10 mouse cellular contexts compared by ENCODE assay signal in genomic region chr17:24199252-24199651, GRCm38 (mm10). TPM values are rescaled to one million over a fixed set of nuclear protein-coding genes. Genes with fewer than 3 reads are reported as not detected.
A peak's percentile ranks its signal among the peaks of the same experiment; 100 is the strongest.
DNase-seq lines count a peak whose midpoint lies in the region; ATAC-seq and TF ChIP-seq lines count a peak whose summit lies in the region.
"Had no signal": no experiment of that assay in that cellular context is flagged by ENCODE, and none has a peak within 500 bp of the region (broad histone marks: within the 10 kb centered on the region; RNA-seq: fewer than 3 reads in every experiment).

No protein-coding gene starts in this region.

- no peak for TF ChIP-seq CTCF in forebrain, postnatal 0 days (IDR thresholded peaks at IDR 0.05; ENCODE audit: low read depth)

- peaks cover 3% of the 10 kb centered on the region; the same call in 1 of the 2 replicates for H3K4me1 ChIP-seq in forebrain, postnatal 0 days (ENCODE audit: insufficient read depth)
- peaks cover 30% of the 10 kb centered on the region for H3K4me1 ChIP-seq in forebrain, embryonic 10.5 days
- H3K4me1 ChIP-seq in liver, embryonic 16.5 days (ENCODE audit: control insufficient read depth, low read depth, low read length) = peaks cover 96% of the 10 kb centered on the region

- WGBS in forebrain, postnatal 0 days = 55% methylated on average over 4 of the region's 4 CpGs
- 86% methylated on average over 4 of the region's 4 CpGs for WGBS in forebrain, embryonic 10.5 days
- 50% methylated on average over 4 of the region's 4 CpGs for WGBS in liver, embryonic 16.5 days (ENCODE audit: insufficient replicate concordance)

- H3K4me3 ChIP-seq in forebrain, postnatal 0 days (ENCODE audit: low read depth, low read length) = no peak overlapping the region
- no peak overlapping the region for H3K4me3 ChIP-seq in forebrain, embryonic 10.5 days
- H3K4me3 ChIP-seq in liver, embryonic 16.5 days (ENCODE audit: low read depth, low read length) = peak overlapping the region; percentile 10
- H3K4me3 ChIP-seq: hindbrain, embryonic 10.5 days had no signal

- no peaks in the 10 kb centered on the region for H3K9me3 ChIP-seq in forebrain, postnatal 0 days (ENCODE audit: low read length)
- H3K9me3 ChIP-seq in forebrain, embryonic 10.5 days = no peaks in the 10 kb centered on the region
- H3K9me3 ChIP-seq in liver, embryonic 16.5 days (replicated peaks; ENCODE audit: control insufficient read depth, low read length) = no peaks in the 10 kb centered on the region
- H3K9me3 ChIP-seq: hindbrain, embryonic 10.5 days had no signal

- no peak overlapping the region for H3K4me2 ChIP-seq in forebrain, postnatal 0 days (ENCODE audit: low read depth)
- peak overlapping the region; percentile 49 for H3K4me2 ChIP-seq in liver, embryonic 16.5 days (ENCODE audit: low read depth, low read length)

- no peaks in the 10 kb centered on the region for H3K27me3 ChIP-seq in forebrain, postnatal 0 days (ENCODE audit: insufficient read depth, low read length)
- no peaks in the 10 kb centered on the region for H3K27me3 ChIP-seq in forebrain, embryonic 10.5 days (ENCODE audit: poor library complexity, severe bottlenecking)
- no peaks in the 10 kb centered on the region for H3K27me3 ChIP-seq in liver, embryonic 16.5 days (ENCODE audit: control insufficient read depth, insufficient read depth, low read depth, low read length)

- ATAC-seq in forebrain, postnatal 0 days = peak; percentile 58
- ATAC-seq in liver, embryonic 16.5 days (ENCODE audit: low read depth) = peak; percentile 39
- ATAC-seq in activated CD4-positive, CD25-positive, alpha-beta regulatory T cell, adult 4 months = no peak

- no peak overlapping the region for H3K9ac ChIP-seq in forebrain, postnatal 0 days
- peak overlapping the region; percentile 53 for H3K9ac ChIP-seq in liver, embryonic 16.5 days (ENCODE audit: low read depth, low read length)

- 0 out of 2 replicates have a peak overlapping the region, but pooled peaks have one; percentile 35 for H3K27ac ChIP-seq in forebrain, postnatal 0 days (ENCODE audit: low read depth, low read length)
- H3K27ac ChIP-seq in forebrain, embryonic 10.5 days = no peak overlapping the region
- peak overlapping the region; percentile 80 for H3K27ac ChIP-seq in liver, embryonic 16.5 days (ENCODE audit: low read length)
- H3K27ac ChIP-seq: hindbrain, embryonic 10.5 days had no signal

- no peaks in the 10 kb centered on the region for H3K36me3 ChIP-seq in forebrain, postnatal 0 days (ENCODE audit: insufficient read depth)
- no peaks in the 10 kb centered on the region for H3K36me3 ChIP-seq in forebrain, embryonic 10.5 days (replicated peaks)
- H3K36me3 ChIP-seq in liver, embryonic 16.5 days (ENCODE audit: control insufficient read depth, insufficient read depth) = no peaks in the 10 kb centered on the region
- H3K36me3 ChIP-seq: hindbrain, embryonic 10.5 days had no signal

- peak; percentile 61 for DNase-seq in forebrain, postnatal 0 days
- DNase-seq in forebrain, embryonic 10.5 days (ENCODE audit: extremely low spot score, low spot score) = no peak
- DNase-seq in cerebellum, adult 8-10 months = peak; percentile 55
- DNase-seq in layer of hippocampus, postnatal 14 days (ENCODE audit: low spot score in 2 of 2) = peak; percentile 58 to 78
- no peak for DNase-seq in urinary bladder, postnatal 36 days (ENCODE audit: low spot score in 2 of 2)
- DNase-seq in gastrocnemius, postnatal 4 days (ENCODE audit: low spot score in 2 of 2) = no peak
- DNase-seq: gastrocnemius, postnatal 14 days had no signal

RNA-seq across cellular contexts. Expression of gene Tbc1d24, which starts 6.1 kb away (rescaled TPM):
- 94.5 and 113 TPM in 2 replicates for total RNA-seq in forebrain, postnatal 0 days (2014; rRNA removed)
- 15.7 and 23.5 TPM in 2 replicates for polyA plus RNA-seq in forebrain, postnatal 0 days (2015; fragmentation: Nextera tagmentation; extraction: Ambion mirVana)
- 6.8 and 7.5 TPM in 2 replicates for polyA plus RNA-seq in forebrain, embryonic 10.5 days (2016; fragmentation: Nextera tagmentation; extraction: Ambion mirVana)
- 10 to 100 TPM; 71.1 to 75.8 TPM for total RNA-seq in layer of hippocampus, postnatal 14 days (2021)
- 7.0 and 7.4 TPM in 2 replicates for polyA plus RNA-seq in liver, embryonic 16.5 days (2015; fragmentation: Nextera tagmentation; extraction: Ambion mirVana)
- total RNA-seq in gastrocnemius, postnatal 4 days (2021) = 10 to 100 TPM; 11.7 to 12.3 TPM
- polyA plus RNA-seq in activated CD4-positive, CD25-positive, alpha-beta regulatory T cell, adult 4 months (2017; shearing (Covaris generic)) = under 1 TPM; 0.45 to 0.60 TPM

RNA-seq across cellular contexts. Expression of gene Ntn3, which starts 10.1 kb away (rescaled TPM):
- total RNA-seq in forebrain, postnatal 0 days (2014; rRNA removed) = 18.3 and 19.6 TPM in 2 replicates
- polyA plus RNA-seq in forebrain, postnatal 0 days (2015; fragmentation: Nextera tagmentation; extraction: Ambion mirVana) = 2.9 and 4.0 TPM in 2 replicates
- polyA plus RNA-seq in forebrain, embryonic 10.5 days (2016; fragmentation: Nextera tagmentation; extraction: Ambion mirVana) = 2.3 and 2.9 TPM in 2 replicates
- 10 to 100 TPM; 12.3 to 12.4 TPM for total RNA-seq in layer of hippocampus, postnatal 14 days (2021)
- polyA plus RNA-seq in liver, embryonic 16.5 days (2015; fragmentation: Nextera tagmentation; extraction: Ambion mirVana) = 0.65 and 0.78 TPM in 2 replicates
- 1 to 10 TPM; 4.7 to 4.9 TPM for total RNA-seq in gastrocnemius, postnatal 4 days (2021)
- not detected for polyA plus RNA-seq in activated CD4-positive, CD25-positive, alpha-beta regulatory T cell, adult 4 months (2017; shearing (Covaris generic))

RNA-seq across cellular contexts. Expression of gene Tedc2, which starts 21.4 kb away (rescaled TPM):
- 19.7 and 20.1 TPM in 2 replicates for total RNA-seq in forebrain, postnatal 0 days (2014; rRNA removed)
- 9.6 and 10.0 TPM in 2 replicates for polyA plus RNA-seq in forebrain, postnatal 0 days (2015; fragmentation: Nextera tagmentation; extraction: Ambion mirVana)
- polyA plus RNA-seq in forebrain, embryonic 10.5 days (2016; fragmentation: Nextera tagmentation; extraction: Ambion mirVana) = 22.1 and 22.6 TPM in 2 replicates
- 10 to 100 TPM; 10.0 to 10.2 TPM for total RNA-seq in layer of hippocampus, postnatal 14 days (2021)
- polyA plus RNA-seq in liver, embryonic 16.5 days (2015; fragmentation: Nextera tagmentation; extraction: Ambion mirVana) = 7.1 and 7.4 TPM in 2 replicates
- 1 to 10 TPM; 6.0 to 6.1 TPM for total RNA-seq in gastrocnemius, postnatal 4 days (2021)
- polyA plus RNA-seq in activated CD4-positive, CD25-positive, alpha-beta regulatory T cell, adult 4 months (2017; shearing (Covaris generic)) = 1 to 10 TPM; 6.6 to 8.8 TPM

RNA-seq across cellular contexts. Expression of gene Atp6v0c, which starts 29.8 kb away (rescaled TPM):
- total RNA-seq in forebrain, postnatal 0 days (2014; rRNA removed) = 386 and 489 TPM in 2 replicates
- 1,891 and 2,006 TPM in 2 replicates for polyA plus RNA-seq in forebrain, postnatal 0 days (2015; fragmentation: Nextera tagmentation; extraction: Ambion mirVana)
- polyA plus RNA-seq in forebrain, embryonic 10.5 days (2016; fragmentation: Nextera tagmentation; extraction: Ambion mirVana) = 419 and 421 TPM in 2 replicates
- 1,000 to 10,000 TPM; 1,388 to 1,424 TPM for total RNA-seq in layer of hippocampus, postnatal 14 days (2021)
- polyA plus RNA-seq in liver, embryonic 16.5 days (2015; fragmentation: Nextera tagmentation; extraction: Ambion mirVana) = 352 and 382 TPM in 2 replicates
- 100 to 1,000 TPM; 193 to 194 TPM for total RNA-seq in gastrocnemius, postnatal 4 days (2021)
- polyA plus RNA-seq in activated CD4-positive, CD25-positive, alpha-beta regulatory T cell, adult 4 months (2017; shearing (Covaris generic)) = 100 to 1,000 TPM; 152 to 192 TPM

RNA-seq across cellular contexts. Expression of gene Amdhd2, which starts 35.7 kb away (rescaled TPM):
- total RNA-seq in forebrain, postnatal 0 days (2014; rRNA removed) = 37.9 and 47.6 TPM in 2 replicates
- 34.5 and 35.4 TPM in 2 replicates for polyA plus RNA-seq in forebrain, postnatal 0 days (2015; fragmentation: Nextera tagmentation; extraction: Ambion mirVana)
- 40.2 and 44.7 TPM in 2 replicates for polyA plus RNA-seq in forebrain, embryonic 10.5 days (2016; fragmentation: Nextera tagmentation; extraction: Ambion mirVana)
- 10 to 100 TPM; 27.4 to 33.7 TPM for total RNA-seq in layer of hippocampus, postnatal 14 days (2021)
- 20.7 and 25.0 TPM in 2 replicates for polyA plus RNA-seq in liver, embryonic 16.5 days (2015; fragmentation: Nextera tagmentation; extraction: Ambion mirVana)
- total RNA-seq in gastrocnemius, postnatal 4 days (2021) = 10 to 100 TPM; 20.2 to 24.7 TPM
- 10 to 100 TPM; 23.1 to 34.5 TPM for polyA plus RNA-seq in activated CD4-positive, CD25-positive, alpha-beta regulatory T cell, adult 4 months (2017; shearing (Covaris generic))

Comparison
In these comparisons a context has a peak if more than half of its experiments do, and no peak if none do; other contexts are left out.
1. DNase-seq: peak in forebrain, postnatal 0 days (single experiment), cerebellum, adult 8-10 months (single experiment) and layer of hippocampus, postnatal 14 days (2 of 2); none in forebrain, embryonic 10.5 days (single experiment), urinary bladder, postnatal 36 days (0 of 2) and gastrocnemius, postnatal 4 days (0 of 2).